Mouse (Mus musculus): ENCODE measurements around the gene Myo6. TPM values are rescaled to one million over a fixed set of nuclear protein-coding genes. Genes with fewer than 3 reads are reported as not detected.

The Myo6 gene
- polyA plus RNA-seq, 1 experiment from 2014 or later: 19.7 TPM

- no peak overlapping the region for H3K9ac ChIP-seq
- peaks cover 7% of the 10 kb centered on the region; the same call in 1 of the 2 replicates for H3K36me3 ChIP-seq
- no peak overlapping the region for H3K4me3 ChIP-seq
- no peak overlapping the region for H3K4me2 ChIP-seq
- ATAC-seq (ENCODE audit: low FRiP score): no peak
- H3K4me1 ChIP-seq (replicated peaks): no peaks in the 10 kb centered on the region
- no peaks in the 10 kb centered on the region for H3K27me3 ChIP-seq
- no peaks in the 10 kb centered on the region for H3K9me3 ChIP-seq
- WGBS: 87% methylated on average over 2 of the region's 2 CpGs
- H3K27ac ChIP-seq: no peak overlapping the region
Observed at GRCm38 (mm10) chr9:80284539-80285174, 119.8 kb downstream of the Myo6 start.

- no peaks in the 10 kb centered on the region for H3K4me1 ChIP-seq (replicated peaks)
- H3K9me3 ChIP-seq: no peaks in the 10 kb centered on the region
- no peak for ATAC-seq (ENCODE audit: low FRiP score)
- H3K4me2 ChIP-seq: no peak overlapping the region
- no peak overlapping the region for H3K27ac ChIP-seq
- 91% methylated on average over 7 of the region's 7 CpGs for whole genome bisulfite sequencing
- no peak overlapping the region for H3K9ac ChIP-seq
- no peak overlapping the region for H3K4me3 ChIP-seq
- peaks cover 7% of the 10 kb centered on the region; the same call in 1 of the 2 replicates for H3K36me3 ChIP-seq
- H3K27me3 ChIP-seq: no peaks in the 10 kb centered on the region
Observed at GRCm38 (mm10) chr9:80286845-80287244, 122.0 kb downstream of the Myo6 start.

- no peaks in the 10 kb centered on the region for H3K4me1 ChIP-seq (replicated peaks)
- ATAC-seq (ENCODE audit: low FRiP score): no peak
- no peak overlapping the region for H3K4me2 ChIP-seq
- no peak overlapping the region for H3K4me3 ChIP-seq
- H3K9ac ChIP-seq: no peak overlapping the region
- peaks cover 7% of the 10 kb centered on the region; the same call in 1 of the 2 replicates for H3K36me3 ChIP-seq
- 71% methylated on average over 2 of the region's 2 CpGs for WGBS
- H3K9me3 ChIP-seq: no peaks in the 10 kb centered on the region
- no peaks in the 10 kb centered on the region for H3K27me3 ChIP-seq
- H3K27ac ChIP-seq: no peak overlapping the region
Observed at GRCm38 (mm10) chr9:80293056-80293584, 128.3 kb downstream of the Myo6 start.

GRCm38 (mm10) chr9:80296086-80296485, 131.3 kb downstream of the Myo6 start:
- ATAC-seq (ENCODE audit: low FRiP score): no peak
- WGBS: 82% methylated on average over 4 of the region's 4 CpGs
- Histone ChIP-seq H3K27me3 (no peaks in the 10 kb centered on the region), H3K4me2 (no peak overlapping the region), H3K9me3 (no peaks in the 10 kb centered on the region), H3K36me3 (peaks cover 6% of the 10 kb centered on the region; the same call in 1 of the 2 replicates), H3K4me1 (replicated peaks) (no peaks in the 10 kb centered on the region), H3K9ac (no peak overlapping the region), H3K4me3 (no peak overlapping the region), H3K27ac (no peak overlapping the region)

GRCm38 (mm10) chr9:80299031-80299430, 134.2 kb downstream of the Myo6 start:
- Histone ChIP-seq H3K4me1 (replicated peaks) (no peaks in the 10 kb centered on the region), H3K4me3 (no peak overlapping the region), H3K4me2 (no peak overlapping the region), H3K36me3 (no peaks in the 10 kb centered on the region), H3K27me3 (no peaks in the 10 kb centered on the region), H3K9ac (no peak overlapping the region), H3K9me3 (no peaks in the 10 kb centered on the region), H3K27ac (no peak overlapping the region)
- ATAC-seq (ENCODE audit: low FRiP score): no peak
- 93% methylated on average over 9 of the region's 9 CpGs for WGBS

- ATAC-seq (ENCODE audit: low FRiP score): no peak
Observed at GRCm38 (mm10) chr9:80303518-80303917, 138.7 kb downstream of the Myo6 start.

GRCm38 (mm10) chr9:80306390-80306789, 141.6 kb downstream of the Myo6 start:
- Histone ChIP-seq H3K36me3 (no peaks in the 10 kb centered on the region), H3K4me1 (replicated peaks) (no peaks in the 10 kb centered on the region), H3K4me3 (no peak overlapping the region), H3K9me3 (no peaks in the 10 kb centered on the region), H3K4me2 (no peak overlapping the region), H3K27ac (0 out of 2 replicates have a peak overlapping the region, but pooled peaks have one; percentile 52), H3K27me3 (no peaks in the 10 kb centered on the region), H3K9ac (no peak overlapping the region)
- WGBS: 85% methylated on average over 4 of the region's 4 CpGs
- ATAC-seq (ENCODE audit: low FRiP score): peak; percentile 65

More at GRCm38 (mm10) chr9:80303518-80303917, 138.7 kb downstream of the Myo6 start:
- Histone ChIP-seq H3K27me3 (no peaks in the 10 kb centered on the region), H3K4me2 (no peak overlapping the region), H3K4me1 (replicated peaks) (no peaks in the 10 kb centered on the region), H3K9me3 (no peaks in the 10 kb centered on the region), H3K36me3 (no peaks in the 10 kb centered on the region), H3K27ac (no peak overlapping the region), H3K4me3 (no peak overlapping the region), H3K9ac (no peak overlapping the region)
- WGBS: 87% methylated on average over 4 of the region's 4 CpGs

GRCm38 (mm10) chr9:80306853-80307252, 142.0 kb downstream of the Myo6 start:
- H3K9me3 ChIP-seq: no peaks in the 10 kb centered on the region
- 35% methylated on average over 11 of the region's 11 CpGs for WGBS
- H3K9ac ChIP-seq: peak overlapping the region; percentile 53; the same call in 1 of the 2 replicates
- H3K4me2 ChIP-seq: peak overlapping the region; percentile 34
- no peaks in the 10 kb centered on the region for H3K36me3 ChIP-seq
- H3K4me3 ChIP-seq: peak overlapping the region; percentile 16
- peak; percentile 68 for ATAC-seq (ENCODE audit: low FRiP score)
- H3K4me1 ChIP-seq (replicated peaks): no peaks in the 10 kb centered on the region
- peak overlapping the region; percentile 52; the same call in 1 of the 2 replicates for H3K27ac ChIP-seq
- no peaks in the 10 kb centered on the region for H3K27me3 ChIP-seq

- H3K9me3 ChIP-seq: no peaks in the 10 kb centered on the region
- no peak overlapping the region for H3K9ac ChIP-seq
- H3K4me2 ChIP-seq: no peak overlapping the region
- no peaks in the 10 kb centered on the region for H3K27me3 ChIP-seq
- ATAC-seq (ENCODE audit: low FRiP score): no peak
- H3K4me1 ChIP-seq (replicated peaks): no peaks in the 10 kb centered on the region
- H3K4me3 ChIP-seq: no peak overlapping the region
- WGBS: 85% methylated on average over 13 of the region's 13 CpGs
- no peak overlapping the region for H3K27ac ChIP-seq
- H3K36me3 ChIP-seq: no peaks in the 10 kb centered on the region
Observed at GRCm38 (mm10) chr9:80307629-80308028, 142.8 kb downstream of the Myo6 start.

- 85% methylated on average over 5 of the region's 5 CpGs for WGBS
Observed at GRCm38 (mm10) chr9:80313610-80314009, 148.8 kb downstream of the Myo6 start.

GRCm38 (mm10) chr9:80315922-80316321, 151.1 kb downstream of the Myo6 start:
- WGBS: 93% methylated on average over 6 of the region's 6 CpGs
- Histone ChIP-seq H3K4me3 (no peak overlapping the region), H3K36me3 (no peaks in the 10 kb centered on the region), H3K9me3 (no peaks in the 10 kb centered on the region), H3K4me1 (replicated peaks) (no peaks in the 10 kb centered on the region), H3K27me3 (no peaks in the 10 kb centered on the region), H3K27ac (no peak overlapping the region), H3K4me2 (no peak overlapping the region), H3K9ac (no peak overlapping the region)
- no peak for ATAC-seq (ENCODE audit: low FRiP score)

More at GRCm38 (mm10) chr9:80313610-80314009, 148.8 kb downstream of the Myo6 start:
- no peaks in the 10 kb centered on the region for H3K36me3 ChIP-seq
- H3K4me3 ChIP-seq: no peak overlapping the region
- H3K4me2 ChIP-seq: no peak overlapping the region
- no peaks in the 10 kb centered on the region for H3K9me3 ChIP-seq
- H3K27ac ChIP-seq: no peak overlapping the region
- ATAC-seq (ENCODE audit: low FRiP score): no peak
- no peaks in the 10 kb centered on the region for H3K4me1 ChIP-seq (replicated peaks)
- no peaks in the 10 kb centered on the region for H3K27me3 ChIP-seq
- H3K9ac ChIP-seq: no peak overlapping the region

- Histone ChIP-seq H3K4me2 (no peak overlapping the region), H3K27ac (no peak overlapping the region), H3K27me3 (no peaks in the 10 kb centered on the region), H3K9ac (no peak overlapping the region), H3K4me1 (replicated peaks) (no peaks in the 10 kb centered on the region), H3K9me3 (no peaks in the 10 kb centered on the region), H3K36me3 (no peaks in the 10 kb centered on the region), H3K4me3 (no peak overlapping the region)
- WGBS: 85% methylated on average over 6 of the region's 6 CpGs
- ATAC-seq (ENCODE audit: low FRiP score): no peak
Observed at GRCm38 (mm10) chr9:80318027-80318426, 153.2 kb downstream of the Myo6 start.

Measured in hindbrain, embryonic 13.5 days (tissue).